Mouse (Mus musculus) neural tube, embryonic 11.5 days (tissue): ENCODE data around the gene Shd. TPM values are rescaled to one million over a fixed set of nuclear protein-coding genes. Genes with fewer than 3 reads are reported as not detected.
A peak's percentile ranks its signal among the peaks of the same experiment; 100 is the strongest.

Source experiments
- ATAC-seq: fragments of 200-750 bp; cut with Nextera tagmentation; 2 replicates; pipeline ENCODE4 v1.8.0; 2017; ENCODE audit warnings: moderate number of reproducible peaks, mild to moderate bottlenecking, moderate TSS enrichment, moderate library complexity; ENCODE audit not compliant: insufficient read depth, low FRiP score, low TSS enrichment
- DNase-seq: peaks from one replicate; pipeline ENCODE4 v3.0.0-alpha.2; 2015; ENCODE audit warnings: low spot score
- H3K27ac ChIP-seq: fragments of 300-500 bp; sonication (generic); 2 replicates; pipeline ENCODE4 v1.5.1; 2014; ENCODE audit warnings: low read depth, mild to moderate bottlenecking, low read length
- H3K27me3 ChIP-seq: fragments of 300-500 bp; sonication (generic); 2 replicates; pipeline ENCODE4 v1.6.1; 2014; ENCODE audit warnings: mild to moderate bottlenecking, low read length, mixed read lengths; ENCODE audit not compliant: control insufficient read depth, insufficient read depth
- H3K36me3 ChIP-seq: fragments of 300-500 bp; sonication (generic); 2 replicates; pipeline ENCODE4 v1.6.1; 2014; ENCODE audit warnings: mild to moderate bottlenecking, low read length, moderate library complexity, mixed read lengths; ENCODE audit not compliant: control insufficient read depth, insufficient read depth
- H3K4me1 ChIP-seq: fragments of 300-500 bp; sonication (generic); 2 replicates; pipeline ENCODE4 v1.6.1; 2014; ENCODE audit warnings: low read length, mixed read lengths; ENCODE audit not compliant: control insufficient read depth, insufficient read depth
- H3K4me2 ChIP-seq: fragments of 300-500 bp; sonication (generic); 2 replicates; pipeline ENCODE4 v1.6.1; 2014; ENCODE audit warnings: low read depth, mild to moderate bottlenecking, moderate library complexity
- H3K4me3 ChIP-seq: fragments of 300-500 bp; sonication (generic); 2 replicates; pipeline ENCODE4 v1.5.1; 2014; ENCODE audit warnings: low read depth, low read length
- H3K9ac ChIP-seq: fragments of 300-500 bp; sonication (generic); 2 replicates; pipeline ENCODE4 v1.6.1; 2014; ENCODE audit warnings: mild to moderate bottlenecking, low read length
- H3K9me3 ChIP-seq: fragments of 300-500 bp; sonication (generic); 2 replicates; pipeline ENCODE4 v1.6.1; 2016; ENCODE audit warnings: low read length; ENCODE audit not compliant: control insufficient read depth
- whole genome bisulfite sequencing: fragments of 180-500 bp; shearing (Covaris S2); extraction: QIAGEN DNeasy Blood & Tissue Kit; methylation state at CpG from one replicate; pipeline ENCODE4 v1.1.7; 2014; 5-methylcytosine and 5-hydroxymethylcytosine counted together
- polyA plus RNA-seq: library from polyadenylated mRNA; unstranded; fragments of >200 nt; fragmentation: Nextera tagmentation; extraction: Ambion mirVana; gene quantifications from 2 replicates; pipeline ENCODE4 v1.2.1, GENCODE M21; 2014

Gene Shd
- polyA plus RNA-seq, 1 experiment from 2014 or later, result 95.3 TPM

GRCm38 (mm10) chr17:56008356-56009087 lies 38.3 kb downstream of the Shd start:
- H3K27ac ChIP-seq, result peak overlapping the region; percentile 95
- H3K4me1 ChIP-seq, result peaks cover 10% of the 10 kb centered on the region
- H3K4me3 ChIP-seq, result peak overlapping the region; percentile 85
- DNase-seq (peak; percentile 96), ATAC-seq (peak; percentile 94)
- under 1% methylated on average over 21 of the region's 21 CpGs for WGBS
- peaks cover 12% of the 10 kb centered on the region; the same call in 1 of the 2 replicates for H3K36me3 ChIP-seq
- H3K9ac ChIP-seq, result peak overlapping the region; percentile 90
- no peaks in the 10 kb centered on the region for H3K9me3 ChIP-seq
- peak overlapping the region; percentile 98 for H3K4me2 ChIP-seq
- 0 out of 2 replicates have a peak, but pooled peaks cover 2% of the 10 kb centered on the region for H3K27me3 ChIP-seq

- Histone ChIP-seq H3K4me1 (peaks cover 10% of the 10 kb centered on the region), H3K36me3 (peaks cover 12% of the 10 kb centered on the region; the same call in 1 of the 2 replicates), H3K4me2 (peak overlapping the region; percentile 98), H3K27ac (peak overlapping the region; percentile 95), H3K4me3 (peak overlapping the region; percentile 85), H3K9me3 (no peaks in the 10 kb centered on the region), H3K9ac (peak overlapping the region; percentile 90), H3K27me3 (0 out of 2 replicates have a peak, but pooled peaks cover 2% of the 10 kb centered on the region)
- DNase-seq, result peak; percentile 93
- WGBS, result under 1% methylated on average over 61 of the region's 62 CpGs
- ATAC-seq, result peak; percentile 84
These were observed 39.1 kb downstream of the Shd start for GRCm38 (mm10) chr17:56009088-56009961.

- WGBS, result 54% methylated on average over 2 of the region's 2 CpGs
- H3K9ac ChIP-seq, result peak overlapping the region; percentile 90
- H3K4me2 ChIP-seq, result peak overlapping the region; percentile 98
- H3K4me3 ChIP-seq, result peak overlapping the region; percentile 85
- no peaks in the 10 kb centered on the region for H3K9me3 ChIP-seq
- peaks cover 12% of the 10 kb centered on the region; the same call in 1 of the 2 replicates for H3K36me3 ChIP-seq
- DNase-seq, result no peak
- no peak overlapping the region for H3K27ac ChIP-seq
- no peak for ATAC-seq
- peaks cover 10% of the 10 kb centered on the region for H3K4me1 ChIP-seq
- H3K27me3 ChIP-seq, result 0 out of 2 replicates have a peak, but pooled peaks cover 2% of the 10 kb centered on the region
These were observed 39.6 kb downstream of the Shd start for GRCm38 (mm10) chr17:56009962-56010240.

- H3K9ac ChIP-seq, result peak overlapping the region; percentile 90
- H3K9me3 ChIP-seq, result no peaks in the 10 kb centered on the region
- H3K27ac ChIP-seq, result no peak overlapping the region
- H3K4me1 ChIP-seq, result peaks cover 10% of the 10 kb centered on the region
- H3K4me2 ChIP-seq, result peak overlapping the region; percentile 98
- H3K36me3 ChIP-seq, result peaks cover 15% of the 10 kb centered on the region
- 69% methylated on average over 14 of the region's 14 CpGs for WGBS
- H3K4me3 ChIP-seq, result peak overlapping the region; percentile 85
- DNase-seq (no peak), ATAC-seq (no peak)
- 0 out of 2 replicates have a peak, but pooled peaks cover 2% of the 10 kb centered on the region for H3K27me3 ChIP-seq
These were observed 40.0 kb downstream of the Shd start for GRCm38 (mm10) chr17:56010255-56010654.

- WGBS, result 6% methylated on average over 9 of the region's 9 CpGs
- H3K4me2 ChIP-seq, result peak overlapping the region; percentile 98
- no peak overlapping the region for H3K27ac ChIP-seq
- no peaks in the 10 kb centered on the region for H3K9me3 ChIP-seq
- H3K27me3 ChIP-seq, result 0 out of 2 replicates have a peak, but pooled peaks cover under 1% of the 10 kb centered on the region
- no peak for ATAC-seq
- peaks cover 10% of the 10 kb centered on the region for H3K4me1 ChIP-seq
- peak; percentile 78 for DNase-seq
- H3K36me3 ChIP-seq, result peaks cover 15% of the 10 kb centered on the region
- 0 out of 2 replicates have a peak overlapping the region, but pooled peaks have one; percentile 85 for H3K4me3 ChIP-seq
- H3K9ac ChIP-seq, result peak overlapping the region; percentile 90; the same call in 1 of the 2 replicates
These were observed 40.4 kb downstream of the Shd start for GRCm38 (mm10) chr17:56010681-56011080.

GRCm38 (mm10) chr17:56011441-56011840 lies 41.2 kb downstream of the Shd start:
- no peak overlapping the region for H3K4me3 ChIP-seq
- H3K4me2 ChIP-seq, result no peak overlapping the region
- H3K9me3 ChIP-seq, result no peaks in the 10 kb centered on the region
- ATAC-seq (no peak), DNase-seq (no peak)
- no peak overlapping the region for H3K9ac ChIP-seq
- peaks cover 23% of the 10 kb centered on the region for H3K36me3 ChIP-seq
- H3K27ac ChIP-seq, result no peak overlapping the region
- H3K27me3 ChIP-seq, result no peaks in the 10 kb centered on the region
- H3K4me1 ChIP-seq, result peaks cover 10% of the 10 kb centered on the region
- WGBS, result 91% methylated on average over 7 of the region's 7 CpGs

GRCm38 (mm10) chr17:56015293-56015692 lies 45.0 kb downstream of the Shd start:
- H3K9me3 ChIP-seq, result no peaks in the 10 kb centered on the region
- H3K4me3 ChIP-seq, result no peak overlapping the region
- H3K27me3 ChIP-seq, result no peaks in the 10 kb centered on the region
- no peak overlapping the region for H3K27ac ChIP-seq
- ATAC-seq (no peak), DNase-seq (no peak)
- H3K4me1 ChIP-seq, result peaks cover 3% of the 10 kb centered on the region
- peaks cover 41% of the 10 kb centered on the region for H3K36me3 ChIP-seq
- no peak overlapping the region for H3K9ac ChIP-seq
- no peak overlapping the region for H3K4me2 ChIP-seq
- WGBS, result 96% methylated on average over 9 of the region's 9 CpGs

GRCm38 (mm10) chr17:56016382-56016781 lies 46.1 kb downstream of the Shd start:
- peaks cover 41% of the 10 kb centered on the region for H3K36me3 ChIP-seq
- no peak overlapping the region for H3K27ac ChIP-seq
- H3K4me3 ChIP-seq, result no peak overlapping the region
- no peaks in the 10 kb centered on the region for H3K27me3 ChIP-seq
- WGBS, result 86% methylated on average over 8 of the region's 8 CpGs
- ATAC-seq (no peak), DNase-seq (no peak)
- H3K4me1 ChIP-seq, result no peaks in the 10 kb centered on the region
- H3K9me3 ChIP-seq, result no peaks in the 10 kb centered on the region
- H3K9ac ChIP-seq, result no peak overlapping the region
- no peak overlapping the region for H3K4me2 ChIP-seq
